25 mouse cellular contexts compared by ENCODE assay signal in the genomic region with DNA sequence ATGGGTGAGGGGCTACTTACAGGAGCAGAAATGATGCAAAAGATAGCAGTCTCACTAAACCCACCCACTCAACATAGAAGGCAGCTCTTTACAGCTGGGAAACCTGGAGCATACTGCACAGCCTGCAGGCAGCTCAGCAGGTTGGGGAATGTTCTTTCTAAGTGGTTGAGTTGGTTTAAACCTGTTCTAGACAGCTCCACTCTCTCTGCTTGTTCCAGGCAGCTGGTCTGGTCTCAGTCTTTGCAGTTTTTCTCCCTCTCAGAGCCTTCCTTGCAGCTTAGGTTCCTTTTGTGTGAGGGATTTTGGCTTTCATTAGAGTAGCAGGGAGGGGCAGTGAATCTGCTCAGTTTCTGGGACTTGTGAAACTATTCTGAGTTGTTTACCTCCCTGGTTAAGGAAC.
DNase-seq lines count a peak whose midpoint lies in the region; ATAC-seq and TF ChIP-seq lines count a peak whose summit lies in the region.
"Had no signal": no experiment of that assay in that cellular context is flagged by ENCODE, and none has a peak within 500 bp of the region (broad histone marks: within the 10 kb centered on the region; RNA-seq: fewer than 3 reads in every experiment).

No protein-coding gene starts in this region.

- no peaks in the 10 kb centered on the region for H3K9me3 ChIP-seq in kidney, embryonic 16.5 days (ENCODE audit: low read length)
- H3K9me3 ChIP-seq in stomach, postnatal 0 days (ENCODE audit: control insufficient read depth, low read length), result no peaks in the 10 kb centered on the region
- no peaks in the 10 kb centered on the region for H3K9me3 ChIP-seq in intestine, embryonic 15.5 days
- H3K9me3 ChIP-seq: embryonic facial prominence, embryonic 15.5 days; forebrain, embryonic 12.5 days; G1E; midbrain, embryonic 12.5 days; neural tube, embryonic 13.5 days had no signal

- no peak for DNase-seq in kidney, adult 9 months
- peak; percentile 73 for DNase-seq in ES-CJ7 (ENCODE audit: low read depth, low spot score)
- peak; percentile 84 for DNase-seq in ZHBTc4 (ENCODE audit: low read depth, low spot score)
- DNase-seq in stomach, postnatal 0 days (ENCODE audit: low spot score), result no peak
- no peak for DNase-seq in left cerebral cortex, adult 2 months (ENCODE audit: extremely low spot score in 1 of 2, low spot score in 2 of 2)
- DNase-seq: adrenal gland, postnatal 25 days; cerebellum, adult 9-10 months; cerebellum, postnatal 36 days; forebrain, postnatal 0 days; gastrocnemius, postnatal 10 days; heart, postnatal 14 days; kidney, postnatal 4 days; liver; lung, embryonic 14.5 days; right cerebral cortex, postnatal 4 days had no signal

- H3K27me3 ChIP-seq in kidney, embryonic 16.5 days (ENCODE audit: insufficient read depth, low read length), result no peaks in the 10 kb centered on the region
- no peaks in the 10 kb centered on the region for H3K27me3 ChIP-seq in stomach, postnatal 0 days (ENCODE audit: control insufficient read depth, insufficient read depth, low read length)
- H3K27me3 ChIP-seq in intestine, embryonic 15.5 days (replicated peaks), result no peaks in the 10 kb centered on the region
- H3K27me3 ChIP-seq: embryonic facial prominence, embryonic 15.5 days; forebrain, embryonic 12.5 days; midbrain, embryonic 12.5 days; neural tube, embryonic 13.5 days had no signal

- no peak overlapping the region for H3K4me2 ChIP-seq in kidney, embryonic 16.5 days (replicated peaks; ENCODE audit: low read depth, low read length)
- H3K4me2 ChIP-seq in stomach, postnatal 0 days (replicated peaks; ENCODE audit: low read depth), result no peak overlapping the region
- H3K4me2 ChIP-seq in intestine, embryonic 15.5 days (replicated peaks), result no peak overlapping the region
- H3K4me2 ChIP-seq: embryonic facial prominence, embryonic 15.5 days; forebrain, embryonic 12.5 days; lung, embryonic 14.5 days; midbrain, embryonic 12.5 days; neural tube, embryonic 13.5 days had no signal

- H3K27ac ChIP-seq in kidney, embryonic 16.5 days (ENCODE audit: low read length), result peak overlapping the region; percentile 44; the same call in 1 of the 2 replicates
- H3K27ac ChIP-seq in stomach, postnatal 0 days (replicated peaks), result peak overlapping the region; percentile 2; the same call in 1 of the 2 replicates
- H3K27ac ChIP-seq in left cerebral cortex, adult 2 months, result no peak overlapping the region
- H3K27ac ChIP-seq in intestine, embryonic 15.5 days, result no peak overlapping the region
- H3K27ac ChIP-seq: embryonic facial prominence, embryonic 15.5 days; forebrain, embryonic 12.5 days; liver, embryonic 14.5 days; midbrain, embryonic 12.5 days; neural tube, embryonic 13.5 days had no signal

- no peaks in the 10 kb centered on the region for H3K36me3 ChIP-seq in kidney, embryonic 16.5 days (ENCODE audit: insufficient read depth, low read length)
- H3K36me3 ChIP-seq in stomach, postnatal 0 days (ENCODE audit: control insufficient read depth, insufficient read depth, low read length), result no peaks in the 10 kb centered on the region
- no peaks in the 10 kb centered on the region for H3K36me3 ChIP-seq in intestine, embryonic 15.5 days
- H3K36me3 ChIP-seq: embryonic facial prominence, embryonic 15.5 days had no signal

- no peak for TF ChIP-seq CTCF in stomach, postnatal 0 days (IDR thresholded peaks at IDR 0.05; ENCODE audit: low read depth)
- TF ChIP-seq CTCF in left cerebral cortex, adult 2 months (IDR thresholded peaks at IDR 0.05), result no peak

- no peaks in the 10 kb centered on the region for H3K4me1 ChIP-seq in kidney, embryonic 16.5 days (ENCODE audit: insufficient read depth, low read length)
- no peaks in the 10 kb centered on the region for H3K4me1 ChIP-seq in stomach, postnatal 0 days (replicated peaks; ENCODE audit: control insufficient read depth, insufficient read depth)
- no peaks in the 10 kb centered on the region for H3K4me1 ChIP-seq in intestine, embryonic 15.5 days (replicated peaks)
- H3K4me1 ChIP-seq: embryonic facial prominence, embryonic 15.5 days; forebrain, embryonic 12.5 days; midbrain, embryonic 12.5 days; neural tube, embryonic 13.5 days had no signal

- no peak overlapping the region for H3K9ac ChIP-seq in kidney, embryonic 16.5 days (replicated peaks; ENCODE audit: low read length)
- no peak overlapping the region for H3K9ac ChIP-seq in stomach, postnatal 0 days (ENCODE audit: low read length)
- H3K9ac ChIP-seq in intestine, embryonic 15.5 days, result no peak overlapping the region
- H3K9ac ChIP-seq: embryonic facial prominence, embryonic 15.5 days; forebrain, embryonic 12.5 days; forebrain, postnatal 0 days; liver, embryonic 14.5 days; lung, embryonic 14.5 days; midbrain, embryonic 12.5 days; neural tube, embryonic 13.5 days had no signal

- intact Hi-C loops in left cerebral cortex, adult 2 months (cut with DNase I), result no loop called here

- TF ChIP-seq EP300 in stomach, postnatal 0 days (optimal IDR thresholded peaks at IDR 0.05), result no peak

- H3K4me3 ChIP-seq in kidney, embryonic 16.5 days (ENCODE audit: low read length), result no peak overlapping the region
- H3K4me3 ChIP-seq in stomach, postnatal 0 days (ENCODE audit: low read depth, low read length), result no peak overlapping the region
- H3K4me3 ChIP-seq in left cerebral cortex, adult 2 months, result no peak overlapping the region
- no peak overlapping the region for H3K4me3 ChIP-seq in intestine, embryonic 15.5 days (replicated peaks)
- H3K4me3 ChIP-seq: embryonic facial prominence, embryonic 15.5 days; forebrain, embryonic 12.5 days; midbrain, embryonic 12.5 days; neural tube, embryonic 13.5 days had no signal

- peak; percentile 75; the same call in 1 of the 2 replicates for ATAC-seq in kidney, embryonic 16.5 days (ENCODE audit: low FRiP score, low TSS enrichment)
- ATAC-seq in stomach, postnatal 0 days (ENCODE audit: low FRiP score, low TSS enrichment), result peak; percentile 57; the same call in 1 of the 2 replicates
- ATAC-seq in intestine, embryonic 15.5 days, result no peak
- ATAC-seq: CD4-positive, CD25-positive, alpha-beta regulatory T cell, adult 4 months; forebrain, postnatal 0 days; hindbrain, embryonic 16.5 days had no signal

Comparison
In these comparisons a context has a peak if more than half of its experiments do, and no peak if none do; other contexts are left out.
1. H3K27ac ChIP-seq: peak in kidney, embryonic 16.5 days (single experiment) and stomach, postnatal 0 days (single experiment); none in left cerebral cortex, adult 2 months (single experiment) and intestine, embryonic 15.5 days (single experiment).
2. DNase-seq: peak in ES-CJ7 (single experiment) and ZHBTc4 (single experiment); none in kidney, adult 9 months (single experiment), stomach, postnatal 0 days (single experiment) and left cerebral cortex, adult 2 months (0 of 2).